In genomic region chr2:30845152-30846070, GRCm38 (mm10) we compare ENCODE assay signal across 9 mouse cellular contexts. TPM values are rescaled to one million over a fixed set of nuclear protein-coding genes. Genes with fewer than 3 reads are reported as not detected.
DNase-seq lines count a peak whose midpoint lies in the region; ATAC-seq and TF ChIP-seq lines count a peak whose summit lies in the region.
"Had no signal": no experiment of that assay in that cellular context is flagged by ENCODE, and none has a peak within 500 bp of the region (broad histone marks: within the 10 kb centered on the region; RNA-seq: fewer than 3 reads in every experiment).

No protein-coding gene starts in this region.

- TF ChIP-seq POLR2A in spleen, adult 2 months (IDR thresholded peaks at IDR 0.05; ENCODE audit: low read depth, low read length) = no peak

- H3K27ac ChIP-seq in spleen, adult 2 months (ENCODE audit: insufficient read depth, low read length) = no peak overlapping the region; the same call in 1 of the 2 replicates
- H3K27ac ChIP-seq in forebrain, embryonic 11.5 days (ENCODE audit: low read depth, low read length) = no peak overlapping the region
- H3K27ac ChIP-seq in kidney, embryonic 15.5 days = peak overlapping the region; percentile 41; the same call in 1 of the 2 replicates
- H3K27ac ChIP-seq in midbrain, embryonic 13.5 days = no peak overlapping the region

- H3K27me3 ChIP-seq in spleen, adult 2 months (ENCODE audit: control insufficient read depth, insufficient read depth, low read length) = peaks cover 14% of the 10 kb centered on the region
- H3K27me3 ChIP-seq in forebrain, embryonic 11.5 days (ENCODE audit: control insufficient read depth, insufficient read depth, low read length) = peaks cover 19% of the 10 kb centered on the region
- H3K27me3 ChIP-seq in kidney, embryonic 15.5 days = peaks cover 27% of the 10 kb centered on the region
- peaks cover 39% of the 10 kb centered on the region for H3K27me3 ChIP-seq in midbrain, embryonic 13.5 days

- 0 out of 2 replicates have a peak, but pooled peaks have one; percentile 30 for ATAC-seq in forebrain, embryonic 11.5 days (replicated peaks; ENCODE audit: low FRiP score)
- peak; percentile 55; the same call in 1 of the 2 replicates for ATAC-seq in kidney, embryonic 15.5 days (replicated peaks; ENCODE audit: low FRiP score)
- no peak for ATAC-seq in midbrain, embryonic 13.5 days

- intact Hi-C loops in left cerebral cortex, postnatal 36 days (cut with DNase I) = no loop called here

- peak overlapping the region; percentile 80 for H3K4me2 ChIP-seq in forebrain, embryonic 11.5 days (ENCODE audit: low read depth, low read length, severe bottlenecking)
- peak overlapping the region; percentile 95 for H3K4me2 ChIP-seq in kidney, embryonic 15.5 days
- H3K4me2 ChIP-seq in midbrain, embryonic 13.5 days (replicated peaks) = peak overlapping the region; percentile 75

- no peaks in the 10 kb centered on the region for H3K4me1 ChIP-seq in spleen, adult 2 months (ENCODE audit: control insufficient read depth, insufficient read depth, insufficient read length)
- H3K4me1 ChIP-seq in forebrain, embryonic 11.5 days (replicated peaks; ENCODE audit: control insufficient read depth, insufficient read depth, low read length) = peaks cover 4% of the 10 kb centered on the region; the same call in 1 of the 2 replicates
- peaks cover 33% of the 10 kb centered on the region for H3K4me1 ChIP-seq in kidney, embryonic 15.5 days
- H3K4me1 ChIP-seq in midbrain, embryonic 13.5 days (replicated peaks) = peaks cover 8% of the 10 kb centered on the region

- no peak for TF ChIP-seq CTCF in spleen, adult 2 months (IDR thresholded peaks at IDR 0.05; ENCODE audit: extremely low read depth, insufficient read depth, insufficient read length, insufficient replicate concordance)

- no peaks in the 10 kb centered on the region for H3K36me3 ChIP-seq in spleen, adult 2 months (ENCODE audit: control insufficient read depth, insufficient read depth, low read length)
- H3K36me3 ChIP-seq in forebrain, embryonic 11.5 days (ENCODE audit: control insufficient read depth, insufficient read depth, low read length) = no peaks in the 10 kb centered on the region
- H3K36me3 ChIP-seq in kidney, embryonic 15.5 days = no peaks in the 10 kb centered on the region
- no peaks in the 10 kb centered on the region for H3K36me3 ChIP-seq in midbrain, embryonic 13.5 days

- no peak for DNase-seq in spleen, adult 2 months (ENCODE audit: low read depth in 1 of 2, low spot score in 2 of 2)
- DNase-seq in spleen, adult 18-20 months = no peak
- DNase-seq in forebrain, embryonic 11.5 days (ENCODE audit: low spot score) = no peak
- DNase-seq in left cerebral cortex, postnatal 36 days (ENCODE audit: low spot score in 2 of 2) = no peak
- DNase-seq in right cerebral cortex, postnatal 4 days = no peak
- no peak for DNase-seq in yolk sac, embryonic 10.5 days (ENCODE audit: low spot score)

- no peaks in the 10 kb centered on the region for H3K9me3 ChIP-seq in forebrain, embryonic 11.5 days (ENCODE audit: control insufficient read depth, low read length)
- no peaks in the 10 kb centered on the region for H3K9me3 ChIP-seq in kidney, embryonic 15.5 days (replicated peaks)
- no peaks in the 10 kb centered on the region for H3K9me3 ChIP-seq in midbrain, embryonic 13.5 days

- peak overlapping the region; percentile 68 for H3K9ac ChIP-seq in forebrain, embryonic 11.5 days (ENCODE audit: low read length)
- H3K9ac ChIP-seq in kidney, embryonic 15.5 days = peak overlapping the region; percentile 75
- peak overlapping the region; percentile 64 for H3K9ac ChIP-seq in midbrain, embryonic 13.5 days (replicated peaks)

- 5% methylated on average over 80 of the region's 80 CpGs for WGBS in spleen, adult 2 months
- WGBS in forebrain, embryonic 11.5 days = under 1% methylated on average over 75 of the region's 80 CpGs
- 1% methylated on average over 77 of the region's 80 CpGs for WGBS in kidney, embryonic 15.5 days
- WGBS in midbrain, embryonic 13.5 days = under 1% methylated on average over 80 of the region's 80 CpGs

- H3K4me3 ChIP-seq in spleen, adult 2 months (ENCODE audit: extremely low read depth, insufficient read depth, insufficient read length) = peak overlapping the region; percentile 26; the same call in 1 of the 2 replicates
- peak overlapping the region; percentile 62 for H3K4me3 ChIP-seq in forebrain, embryonic 11.5 days (ENCODE audit: low read depth, low read length)
- H3K4me3 ChIP-seq in kidney, embryonic 15.5 days (replicated peaks) = peak overlapping the region; percentile 71
- peak overlapping the region; percentile 48 for H3K4me3 ChIP-seq in midbrain, embryonic 13.5 days (replicated peaks)

RNA-seq across cellular contexts. Expression of gene Prrx2, which starts 10.6 kb away (rescaled TPM):
- 14.7 and 16.8 TPM in 2 replicates for polyA plus RNA-seq in spleen, adult 2 months (2012; rRNA removed)
- polyA plus RNA-seq in forebrain, embryonic 11.5 days (2014; fragmentation: Nextera tagmentation; extraction: Ambion mirVana) = 30.8 and 33.6 TPM in 2 replicates
- polyA plus RNA-seq in kidney, embryonic 15.5 days (2015; fragmentation: Nextera tagmentation; extraction: Ambion mirVana) = 10.6 and 10.9 TPM in 2 replicates
- 2.0 and 2.8 TPM in 2 replicates for polyA plus RNA-seq in midbrain, embryonic 13.5 days (2015; fragmentation: Nextera tagmentation; extraction: Ambion mirVana)
- 1 to 10 TPM; 1.0 to 2.8 TPM for total RNA-seq in left cerebral cortex, postnatal 36 days (2021)
- total RNA-seq: neutrophil, adult 5-6 weeks had no signal

RNA-seq across cellular contexts. Expression of gene Asb6, which starts 15.3 kb away (rescaled TPM):
- 51.5 and 61.7 TPM in 2 replicates for polyA plus RNA-seq in spleen, adult 2 months (2012; rRNA removed)
- polyA plus RNA-seq in forebrain, embryonic 11.5 days (2014; fragmentation: Nextera tagmentation; extraction: Ambion mirVana) = 41.9 and 42.5 TPM in 2 replicates
- polyA plus RNA-seq in kidney, embryonic 15.5 days (2015; fragmentation: Nextera tagmentation; extraction: Ambion mirVana) = 35.5 and 38.3 TPM in 2 replicates
- 41.7 and 43.0 TPM in 2 replicates for polyA plus RNA-seq in midbrain, embryonic 13.5 days (2015; fragmentation: Nextera tagmentation; extraction: Ambion mirVana)
- 10 to 100 TPM; 36.1 to 39.8 TPM for total RNA-seq in left cerebral cortex, postnatal 36 days (2021)

RNA-seq across cellular contexts. Expression of gene Ntmt1, which starts 37.8 kb away (rescaled TPM):
- 16.6 and 21.7 TPM in 2 replicates for polyA plus RNA-seq in spleen, adult 2 months (2012; rRNA removed)
- polyA plus RNA-seq in forebrain, embryonic 11.5 days (2014; fragmentation: Nextera tagmentation; extraction: Ambion mirVana) = 102 and 118 TPM in 2 replicates
- 82.6 and 96.6 TPM in 2 replicates for polyA plus RNA-seq in kidney, embryonic 15.5 days (2015; fragmentation: Nextera tagmentation; extraction: Ambion mirVana)
- 121 and 123 TPM in 2 replicates for polyA plus RNA-seq in midbrain, embryonic 13.5 days (2015; fragmentation: Nextera tagmentation; extraction: Ambion mirVana)
- 10 to 100 TPM; 35.4 to 36.3 TPM for total RNA-seq in left cerebral cortex, postnatal 36 days (2021)

RNA-seq across cellular contexts. Expression of gene 1700001O22Rik, which starts 42.0 kb away (rescaled TPM):
- 0.46 and 0.67 TPM in 2 replicates for polyA plus RNA-seq in spleen, adult 2 months (2012; rRNA removed)
- 4.2 and 4.6 TPM in 2 replicates for polyA plus RNA-seq in forebrain, embryonic 11.5 days (2014; fragmentation: Nextera tagmentation; extraction: Ambion mirVana)
- 3.5 TPM in 2 replicates for polyA plus RNA-seq in kidney, embryonic 15.5 days (2015; fragmentation: Nextera tagmentation; extraction: Ambion mirVana)
- polyA plus RNA-seq in midbrain, embryonic 13.5 days (2015; fragmentation: Nextera tagmentation; extraction: Ambion mirVana) = 1.1 and 1.3 TPM in 2 replicates
- 1 to 10 TPM; 6.7 to 8.5 TPM for total RNA-seq in left cerebral cortex, postnatal 36 days (2021)
- total RNA-seq: neutrophil, adult 5-6 weeks had no signal
